Mouse (Mus musculus) heart, embryonic 11.5 days (tissue): ENCODE measurements around the gene Fhl1. TPM values are rescaled to one million over a fixed set of nuclear protein-coding genes. Genes with fewer than 3 reads are reported as not detected.
A peak's percentile ranks its signal among the peaks of the same experiment; 100 is the strongest.

ENCODE experiments used
- ATAC-seq: fragments of 200-750 bp; cut with Nextera tagmentation; replicated peaks from 2 replicates; pipeline ENCODE4 v1.8.0; 2017; ENCODE audit warnings: moderate library complexity; ENCODE audit not compliant: insufficient number of reproducible peaks, low FRiP score, low TSS enrichment
- H3K27ac ChIP-seq: fragments of 300-500 bp; sonication (generic); 2 replicates; pipeline ENCODE4 v1.5.1; 2014; ENCODE audit warnings: mild to moderate bottlenecking, low read depth, low read length
- H3K27me3 ChIP-seq: fragments of 300-500 bp; sonication (generic); 2 replicates; pipeline ENCODE4 v1.6.1; 2014; ENCODE audit warnings: mild to moderate bottlenecking, low read length, mixed read lengths; ENCODE audit not compliant: control insufficient read depth, insufficient read depth
- H3K36me3 ChIP-seq: fragments of 300-500 bp; sonication (generic); 2 replicates; pipeline ENCODE4 v1.6.1; 2014; ENCODE audit warnings: mild to moderate bottlenecking, low read length, moderate library complexity, mixed read lengths; ENCODE audit not compliant: control insufficient read depth, insufficient read depth
- H3K4me1 ChIP-seq: fragments of 300-500 bp; sonication (generic); 2 replicates; pipeline ENCODE4 v1.6.1; 2014; ENCODE audit warnings: low read length; ENCODE audit not compliant: control insufficient read depth, insufficient read depth
- H3K4me2 ChIP-seq: fragments of 300-500 bp; sonication (generic); 2 replicates; pipeline ENCODE4 v1.6.1; 2014; ENCODE audit warnings: mild to moderate bottlenecking, moderate library complexity
- H3K4me3 ChIP-seq: fragments of 300-500 bp; sonication (generic); 2 replicates; pipeline ENCODE4 v1.5.1; 2014; ENCODE audit warnings: low read depth, low read length
- H3K9ac ChIP-seq: fragments of 300-500 bp; sonication (generic); 2 replicates; pipeline ENCODE4 v1.6.1; 2014; ENCODE audit warnings: mild to moderate bottlenecking, low read depth, low read length, moderate library complexity
- H3K9me3 ChIP-seq: fragments of 300-500 bp; sonication (generic); replicated peaks from 2 replicates; pipeline ENCODE4 v1.6.1; 2016; ENCODE audit warnings: low read length; ENCODE audit not compliant: control insufficient read depth
- WGBS: fragments of 180-500 bp; shearing (Covaris S2); extraction: QIAGEN DNeasy Blood & Tissue Kit; methylation state at CpG from one replicate; pipeline ENCODE4 v1.1.7; 2014; ENCODE audit not compliant: insufficient replicate concordance; 5-methylcytosine and 5-hydroxymethylcytosine counted together
- polyA plus RNA-seq: library from polyadenylated mRNA; unstranded; fragments of >200 nt; fragmentation: Nextera tagmentation; extraction: Ambion mirVana; gene quantifications from 2 replicates; pipeline ENCODE4 v1.2.1, GENCODE M21; 2014

The Fhl1 gene
- polyA plus RNA-seq, 1 experiment from 2014 or later: 135 TPM

- Histone ChIP-seq H3K36me3 (no peaks in the 10 kb centered on the region), H3K4me3 (no peak overlapping the region), H3K27ac (no peak overlapping the region), H3K27me3 (no peaks in the 10 kb centered on the region), H3K9me3 (no peaks in the 10 kb centered on the region), H3K4me1 (no peaks in the 10 kb centered on the region), H3K9ac (no peak overlapping the region), H3K4me2 (no peak overlapping the region)
- WGBS: 76% methylated on average over 8 of the region's 8 CpGs
- no peak for ATAC-seq
Observed at GRCm38 (mm10) chrX:56703965-56704562, 27.5 kb upstream of the Fhl1 start.

DNA sequence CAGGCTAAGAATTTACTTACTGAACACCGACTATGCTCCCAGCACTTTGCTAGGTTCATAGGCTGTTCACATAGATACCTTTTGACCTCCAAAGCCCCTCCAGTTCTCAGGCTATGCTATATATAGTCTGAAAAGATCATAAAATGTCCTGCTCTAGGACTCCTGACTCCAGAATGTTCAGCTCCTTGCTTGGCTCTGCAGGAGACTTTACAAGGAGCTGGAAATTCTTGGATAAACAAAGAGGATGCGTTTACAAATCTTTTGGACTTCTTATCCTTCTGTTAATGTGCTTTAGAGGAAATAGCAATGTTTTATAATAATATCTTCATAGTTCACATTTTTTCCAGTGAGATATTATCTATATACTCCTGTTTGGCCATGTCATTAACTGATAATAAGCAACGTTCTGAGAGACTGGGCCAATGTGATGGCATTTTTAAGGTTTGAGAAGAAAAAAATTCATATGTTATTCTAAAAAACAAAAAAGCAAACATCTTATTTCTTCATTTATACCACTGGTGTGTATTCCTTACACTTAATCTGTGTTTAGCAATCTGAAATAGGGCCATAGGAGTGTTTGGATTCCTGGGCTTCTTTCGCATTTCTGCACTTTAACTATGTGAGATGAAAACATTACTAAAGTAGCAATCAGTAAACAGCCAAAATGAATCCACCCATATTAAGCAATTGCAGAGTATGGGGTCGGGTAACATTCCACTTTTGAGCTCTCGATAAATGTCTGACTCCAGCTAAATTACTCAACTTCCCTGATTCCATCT is 22.8 kb upstream of the Fhl1 start:
- 73% methylated on average over 6 of the region's 6 CpGs for WGBS
- no peaks in the 10 kb centered on the region for H3K27me3 ChIP-seq
- H3K9ac ChIP-seq: no peak overlapping the region
- no peak overlapping the region for H3K27ac ChIP-seq
- H3K36me3 ChIP-seq: no peaks in the 10 kb centered on the region
- H3K9me3 ChIP-seq: no peaks in the 10 kb centered on the region
- no peaks in the 10 kb centered on the region for H3K4me1 ChIP-seq
- H3K4me3 ChIP-seq: no peak overlapping the region
- no peak for ATAC-seq
- H3K4me2 ChIP-seq: no peak overlapping the region

- Histone ChIP-seq H3K4me2 (no peak overlapping the region), H3K9me3 (no peaks in the 10 kb centered on the region), H3K27ac (no peak overlapping the region), H3K9ac (no peak overlapping the region), H3K4me1 (no peaks in the 10 kb centered on the region), H3K4me3 (no peak overlapping the region), H3K36me3 (no peaks in the 10 kb centered on the region), H3K27me3 (no peaks in the 10 kb centered on the region)
- 78% methylated on average over 1 of the region's 1 CpGs for WGBS
- ATAC-seq: no peak
Observed at GRCm38 (mm10) chrX:56710522-56710921, 21.1 kb upstream of the Fhl1 start.

GRCm38 (mm10) chrX:56712666-56713065 is 18.9 kb upstream of the Fhl1 start:
- no peaks in the 10 kb centered on the region for H3K36me3 ChIP-seq
- WGBS: 66% methylated on average over 1 of the region's 1 CpGs
- no peaks in the 10 kb centered on the region for H3K4me1 ChIP-seq
- no peak overlapping the region for H3K9ac ChIP-seq
- H3K9me3 ChIP-seq: no peaks in the 10 kb centered on the region
- H3K27ac ChIP-seq: no peak overlapping the region
- H3K4me3 ChIP-seq: no peak overlapping the region
- no peak overlapping the region for H3K4me2 ChIP-seq
- H3K27me3 ChIP-seq: no peaks in the 10 kb centered on the region
- no peak for ATAC-seq

- WGBS: 62% methylated on average over 8 of the region's 8 CpGs
- Histone ChIP-seq H3K4me3 (no peak overlapping the region), H3K27ac (no peak overlapping the region), H3K27me3 (no peaks in the 10 kb centered on the region), H3K9ac (no peak overlapping the region), H3K4me2 (no peak overlapping the region), H3K36me3 (no peaks in the 10 kb centered on the region), H3K9me3 (no peaks in the 10 kb centered on the region), H3K4me1 (no peaks in the 10 kb centered on the region)
- ATAC-seq: no peak
Observed at GRCm38 (mm10) chrX:56722559-56722958, 9.0 kb upstream of the Fhl1 start.

GRCm38 (mm10) chrX:56728507-56728906 is 3.1 kb upstream of the Fhl1 start:
- no peaks in the 10 kb centered on the region for H3K36me3 ChIP-seq
- WGBS: 34% methylated on average over 3 of the region's 3 CpGs
- H3K9me3 ChIP-seq: no peaks in the 10 kb centered on the region
- no peak overlapping the region for H3K27ac ChIP-seq
- H3K4me3 ChIP-seq: no peak overlapping the region
- ATAC-seq: peak; percentile 64; the same call in 1 of the 2 replicates
- H3K27me3 ChIP-seq: 0 out of 2 replicates have a peak, but pooled peaks cover 4% of the 10 kb centered on the region
- no peak overlapping the region for H3K4me2 ChIP-seq
- H3K9ac ChIP-seq: no peak overlapping the region
- no peaks in the 10 kb centered on the region for H3K4me1 ChIP-seq

DNA sequence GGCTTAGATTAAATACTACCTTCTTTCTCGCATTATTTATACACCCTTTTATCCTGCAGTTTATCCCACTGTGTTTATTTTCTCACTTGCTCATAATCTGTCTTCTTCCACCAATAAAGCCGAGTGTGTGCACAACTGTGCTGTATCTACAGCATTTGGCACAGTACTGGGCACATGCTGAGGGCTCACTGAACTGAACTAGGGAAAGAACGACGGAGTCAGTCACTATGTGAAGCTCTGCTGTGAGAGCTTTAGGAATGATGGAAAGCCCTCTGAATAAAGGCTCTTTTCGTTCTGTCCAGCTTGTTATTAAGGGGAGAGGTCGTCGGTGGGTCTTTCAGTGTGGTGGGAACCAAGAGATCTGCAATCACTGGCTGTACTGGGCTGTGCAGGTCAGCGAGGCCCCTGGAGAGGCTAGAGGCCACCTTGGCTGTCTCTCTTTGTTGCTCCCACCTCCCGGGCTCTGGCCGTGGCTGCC is 720 bp upstream of the Fhl1 start:
- H3K27ac ChIP-seq: peak overlapping the region; percentile 77
- H3K4me3 ChIP-seq: peak overlapping the region; percentile 59
- WGBS: 15% methylated on average over 10 of the region's 10 CpGs
- ATAC-seq: no peak
- H3K27me3 ChIP-seq: 0 out of 2 replicates have a peak, but pooled peaks cover 4% of the 10 kb centered on the region
- H3K9me3 ChIP-seq: no peaks in the 10 kb centered on the region
- no peaks in the 10 kb centered on the region for H3K4me1 ChIP-seq
- peak overlapping the region; percentile 64 for H3K9ac ChIP-seq
- peak overlapping the region; percentile 64 for H3K4me2 ChIP-seq
- H3K36me3 ChIP-seq: no peaks in the 10 kb centered on the region

DNA sequence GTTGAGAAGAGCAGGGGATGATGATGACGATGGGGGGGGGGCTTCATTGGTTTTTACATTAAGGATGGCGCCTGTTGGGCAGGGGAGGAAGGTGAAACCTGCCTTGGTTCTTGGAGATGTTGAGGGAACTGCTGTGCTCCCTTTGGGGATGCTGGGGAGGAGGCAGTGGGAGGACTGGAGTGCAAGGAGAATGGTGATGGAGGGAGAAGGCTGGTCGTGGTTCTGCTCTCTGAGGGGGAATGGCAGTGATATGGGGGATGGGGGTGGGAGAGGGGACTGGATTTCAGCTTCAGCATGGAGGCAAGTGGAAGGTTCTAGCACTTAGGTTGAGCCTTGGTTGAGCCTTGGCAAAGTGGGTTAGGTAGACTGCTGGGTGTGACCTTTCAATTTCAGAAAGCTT is 814 bp downstream of the Fhl1 start:
- 28% methylated on average over 3 of the region's 3 CpGs for WGBS
- Histone ChIP-seq H3K4me2 (peak overlapping the region; percentile 64), H3K4me1 (peaks cover 3% of the 10 kb centered on the region; the same call in 1 of the 2 replicates), H3K4me3 (peak overlapping the region; percentile 59), H3K9ac (peak overlapping the region; percentile 76; the same call in 1 of the 2 replicates), H3K27ac (no peak overlapping the region), H3K27me3 (0 out of 2 replicates have a peak, but pooled peaks cover 4% of the 10 kb centered on the region), H3K36me3 (no peaks in the 10 kb centered on the region), H3K9me3 (no peaks in the 10 kb centered on the region)
- no peak for ATAC-seq
